In the genomic region with DNA sequence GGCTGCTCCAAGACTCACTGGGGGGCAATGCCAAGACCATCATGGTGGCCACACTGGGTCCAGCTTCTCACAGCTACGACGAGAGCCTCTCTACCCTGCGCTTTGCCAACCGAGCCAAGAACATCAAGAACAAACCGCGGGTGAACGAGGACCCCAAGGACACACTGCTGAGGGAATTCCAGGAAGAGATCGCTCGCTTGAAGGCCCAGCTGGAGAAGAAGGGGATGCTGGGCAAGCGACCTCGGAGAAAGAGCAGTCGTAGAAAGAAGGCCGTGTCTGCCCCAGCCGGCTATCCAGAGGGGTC, we compare ENCODE assay signal across 14 mouse cellular contexts. TPM values are rescaled to one million over a fixed set of nuclear protein-coding genes. Genes with fewer than 3 reads are reported as not detected.
DNase-seq lines count a peak whose midpoint lies in the region; ATAC-seq and TF ChIP-seq lines count a peak whose summit lies in the region.
"Had no signal": no experiment of that assay in that cellular context is flagged by ENCODE, and none has a peak within 500 bp of the region (broad histone marks: within the 10 kb centered on the region; RNA-seq: fewer than 3 reads in every experiment).

No protein-coding gene starts in this region.

- H3K9me3 ChIP-seq in forebrain, embryonic 13.5 days (replicated peaks): peaks cover 6% of the 10 kb centered on the region
- no peaks in the 10 kb centered on the region; the same call in 1 of the 2 replicates for H3K9me3 ChIP-seq in hindbrain, embryonic 16.5 days (ENCODE audit: control insufficient read depth, low read length)
- H3K9me3 ChIP-seq: stomach, embryonic 15.5 days had no signal

- H3ac ChIP-seq in myocyte (ENCODE audit: control insufficient read depth, insufficient read length): no peak overlapping the region

- no peak for TF ChIP-seq CTCF in layer of hippocampus, adult 2 months (conservative IDR thresholded peaks at IDR 0.05)

- H3K27ac ChIP-seq in layer of hippocampus, adult 2 months: peak overlapping the region; percentile 98
- no peak overlapping the region for H3K27ac ChIP-seq in forebrain, embryonic 13.5 days
- H3K27ac ChIP-seq in hindbrain, embryonic 16.5 days (ENCODE audit: low read depth, low read length): no peak overlapping the region; the same call in 1 of the 2 replicates
- H3K27ac ChIP-seq: liver, embryonic 14.5 days; stomach, embryonic 15.5 days had no signal

- H3K4me2 ChIP-seq in forebrain, embryonic 13.5 days: peak overlapping the region; percentile 92
- peak overlapping the region; percentile 88 for H3K4me2 ChIP-seq in hindbrain, embryonic 16.5 days (ENCODE audit: low read length)
- H3K4me2 ChIP-seq in myocyte (ENCODE audit: low read depth): no peak overlapping the region

- peaks cover 23% of the 10 kb centered on the region for H3K36me3 ChIP-seq in forebrain, embryonic 13.5 days (ENCODE audit: poor library complexity, severe bottlenecking)
- H3K36me3 ChIP-seq in hindbrain, embryonic 16.5 days (ENCODE audit: control insufficient read depth, insufficient read depth, low read length): peaks cover 13% of the 10 kb centered on the region
- H3K36me3 ChIP-seq in myocyte (ENCODE audit: control insufficient read depth, insufficient read depth): no peaks in the 10 kb centered on the region

- peak overlapping the region; percentile 66 for H3K4me3 ChIP-seq in layer of hippocampus, adult 2 months
- H3K4me3 ChIP-seq in forebrain, embryonic 13.5 days: peak overlapping the region; percentile 76
- H3K4me3 ChIP-seq in hindbrain, embryonic 16.5 days (ENCODE audit: low read length): peak overlapping the region; percentile 88
- H3K4me3 ChIP-seq in myocyte: peak overlapping the region; percentile 77

- TF ChIP-seq POLR2A in myocyte (IDR thresholded peaks at IDR 0.05; ENCODE audit: insufficient read length, low read depth): no peak

- H3K27me3 ChIP-seq in forebrain, embryonic 13.5 days: no peaks in the 10 kb centered on the region
- H3K27me3 ChIP-seq in hindbrain, embryonic 16.5 days (replicated peaks; ENCODE audit: control insufficient read depth, insufficient read depth, low read length): no peaks in the 10 kb centered on the region
- no peaks in the 10 kb centered on the region for H3K27me3 ChIP-seq in myocyte (ENCODE audit: control insufficient read depth, insufficient read depth, insufficient read length)
- H3K27me3 ChIP-seq: CH12.LX; stomach, embryonic 15.5 days had no signal

- ATAC-seq in forebrain, embryonic 13.5 days: no peak
- ATAC-seq in hindbrain, embryonic 16.5 days: no peak

- no peak overlapping the region for H3K9ac ChIP-seq in forebrain, embryonic 13.5 days
- no peak overlapping the region; the same call in 1 of the 2 replicates for H3K9ac ChIP-seq in hindbrain, embryonic 16.5 days (ENCODE audit: low read depth, low read length)
- H3K9ac ChIP-seq: liver, embryonic 14.5 days; stomach, embryonic 15.5 days had no signal

- peaks cover 29% of the 10 kb centered on the region for H3K79me2 ChIP-seq in myocyte (ENCODE audit: control insufficient read depth, insufficient read depth)

- H3K4me1 ChIP-seq in forebrain, embryonic 13.5 days: peaks cover 62% of the 10 kb centered on the region
- H3K4me1 ChIP-seq in hindbrain, embryonic 16.5 days (ENCODE audit: control insufficient read depth, insufficient read depth, low read depth, low read length): peaks cover 53% of the 10 kb centered on the region

- WGBS in forebrain, embryonic 13.5 days: 96% methylated on average over 14 of the region's 14 CpGs
- 96% methylated on average over 14 of the region's 14 CpGs for WGBS in hindbrain, embryonic 16.5 days

- no peak for DNase-seq in layer of hippocampus, adult 2 months (ENCODE audit: low spot score in 2 of 2)
- DNase-seq in layer of hippocampus, postnatal 36 days: no peak
- no peak for DNase-seq in Muller cell, postnatal 12 days (ENCODE audit: inconsistent ontology term)
- DNase-seq in embryo, embryonic 11 days: no peak
- no peak for DNase-seq in urinary bladder, postnatal 36 days (ENCODE audit: low spot score in 2 of 2)
- DNase-seq: heart, postnatal 14 days; kidney, adult 8-10 months; right cerebral cortex, postnatal 14 days had no signal

TF ChIP-seq in myocyte, 11 proteins besides CTCF, POLR2A, EP300 and RAD21:
- TF ChIP-seq CEBPB (IDR thresholded peaks at IDR 0.05; ENCODE audit: insufficient read depth, poor library complexity, severe bottlenecking): no peak
- TF ChIP-seq POLR2AphosphoS2 (IDR thresholded peaks at IDR 0.05; ENCODE audit: insufficient read length, low read depth): no peak
- no peak for TF ChIP-seq E2F4 (IDR thresholded peaks at IDR 0.05; ENCODE audit: insufficient read depth)
- TF ChIP-seq TCF3 (IDR thresholded peaks at IDR 0.05; ENCODE audit: insufficient read length, low read depth): no peak
- TF ChIP-seq USF1 (IDR thresholded peaks at IDR 0.05; ENCODE audit: low read depth): no peak
- no peak for TF ChIP-seq REST (IDR thresholded peaks at IDR 0.05; ENCODE audit: insufficient read depth, insufficient read length)
- no peak for TF ChIP-seq MYOG (IDR thresholded peaks at IDR 0.05; ENCODE audit: control insufficient read depth in 1 of 3, insufficient read depth in 1 of 3, insufficient read length in 2 of 3, low read depth in 2 of 3)
- TF ChIP-seq SRF (IDR thresholded peaks at IDR 0.05; ENCODE audit: control insufficient read depth, insufficient read length, low read depth): no peak
- no peak for TF ChIP-seq MYOD1 (IDR thresholded peaks at IDR 0.05; ENCODE audit: control insufficient read depth in 1 of 3, insufficient read length in 2 of 3, low read depth in 2 of 3)
- no peak for TF ChIP-seq TCF12 (IDR thresholded peaks at IDR 0.05; ENCODE audit: insufficient read depth, poor library complexity, severe bottlenecking)
- no peak for TF ChIP-seq MAX (IDR thresholded peaks at IDR 0.05; ENCODE audit: low read depth)

RNA-seq across cellular contexts. Expression of a gene that starts 2.0 kb away (rescaled TPM):
- total RNA-seq in layer of hippocampus, adult 2 months (2021): 100 to 1,000 TPM; 167 to 169 TPM
- total RNA-seq in layer of hippocampus, postnatal 36 days (2021): 100 to 1,000 TPM; 163 to 168 TPM
- 64.2 and 70.4 TPM in 2 replicates for polyA plus RNA-seq in forebrain, embryonic 13.5 days (2015; fragmentation: Nextera tagmentation; extraction: Ambion mirVana)
- polyA plus RNA-seq in hindbrain, embryonic 16.5 days (2015; fragmentation: Nextera tagmentation; extraction: Ambion mirVana): 75.9 and 91.8 TPM in 2 replicates
- 16.7 TPM for polyA plus RNA-seq in myocyte (2012; fragmentation: generic; extraction: Trizol)

RNA-seq across cellular contexts. Expression of a gene that starts 57.1 kb away (rescaled TPM):
- 100 to 1,000 TPM; 151 to 158 TPM for total RNA-seq in layer of hippocampus, adult 2 months (2021)
- total RNA-seq in layer of hippocampus, postnatal 36 days (2021): 100 to 1,000 TPM; 161 to 164 TPM
- polyA plus RNA-seq in forebrain, embryonic 13.5 days (2015; fragmentation: Nextera tagmentation; extraction: Ambion mirVana): 103 and 106 TPM in 2 replicates
- 139 and 145 TPM in 2 replicates for polyA plus RNA-seq in hindbrain, embryonic 16.5 days (2015; fragmentation: Nextera tagmentation; extraction: Ambion mirVana)
- polyA plus RNA-seq in myocyte (2012; fragmentation: generic; extraction: Trizol): 81.0 TPM

RNA-seq across cellular contexts. Expression of a gene that starts 59.7 kb away (rescaled TPM):
- 10 to 100 TPM; 32.6 to 34.3 TPM for total RNA-seq in layer of hippocampus, adult 2 months (2021)
- total RNA-seq in layer of hippocampus, postnatal 36 days (2021): 10 to 100 TPM; 31.0 to 31.6 TPM
- 17.0 and 18.1 TPM in 2 replicates for polyA plus RNA-seq in forebrain, embryonic 13.5 days (2015; fragmentation: Nextera tagmentation; extraction: Ambion mirVana)
- 10.1 and 11.2 TPM in 2 replicates for polyA plus RNA-seq in hindbrain, embryonic 16.5 days (2015; fragmentation: Nextera tagmentation; extraction: Ambion mirVana)
- 7.0 TPM for polyA plus RNA-seq in myocyte (2012; fragmentation: generic; extraction: Trizol)
